Mouse (Mus musculus) cortical plate, adult 2 months (tissue): ENCODE measurements at regions not wholly inside any gene's neighbourhood (a gene's known extent, or its start where the extent isn't known, plus 50 kb on each side); places are given as distances from the start of the nearest gene placed in this dataset.

ENCODE experiments used
- H3K27ac ChIP-seq: fragments of 200-500 bp; 2 replicates; pipeline ENCODE4 v1.5.1; 2012; ENCODE audit warnings: low read length, control low read depth, inconsistent platforms; ENCODE audit not compliant: insufficient read depth
- H3K4me1 ChIP-seq: fragments of 200-500 bp; 2 replicates; pipeline ENCODE4 v1.6.1; 2011; ENCODE audit warnings: low read length; ENCODE audit not compliant: control insufficient read depth, insufficient read depth
- H3K4me3 ChIP-seq: fragments of 200-500 bp; 2 replicates; pipeline ENCODE4 v1.5.1; 2011; ENCODE audit warnings: mild to moderate bottlenecking, low read length, control low read depth; ENCODE audit not compliant: insufficient read depth
- CTCF ChIP-seq: fragments of 200-500 bp; IDR thresholded peaks from 2 replicates; pipeline ENCODE4 v1.5.1; 2011; ENCODE audit warnings: mild to moderate bottlenecking, control low read depth, low read length; ENCODE audit not compliant: insufficient read depth; ENCODE audit errors: extremely low read depth
- POLR2A ChIP-seq: fragments of 200-500 bp; IDR thresholded peaks from 2 replicates; pipeline ENCODE4 v1.6.1; 2011; ENCODE audit warnings: mild to moderate bottlenecking, low read length, control low read depth; ENCODE audit not compliant: insufficient read depth; ENCODE audit errors: extremely low read depth

DNA sequence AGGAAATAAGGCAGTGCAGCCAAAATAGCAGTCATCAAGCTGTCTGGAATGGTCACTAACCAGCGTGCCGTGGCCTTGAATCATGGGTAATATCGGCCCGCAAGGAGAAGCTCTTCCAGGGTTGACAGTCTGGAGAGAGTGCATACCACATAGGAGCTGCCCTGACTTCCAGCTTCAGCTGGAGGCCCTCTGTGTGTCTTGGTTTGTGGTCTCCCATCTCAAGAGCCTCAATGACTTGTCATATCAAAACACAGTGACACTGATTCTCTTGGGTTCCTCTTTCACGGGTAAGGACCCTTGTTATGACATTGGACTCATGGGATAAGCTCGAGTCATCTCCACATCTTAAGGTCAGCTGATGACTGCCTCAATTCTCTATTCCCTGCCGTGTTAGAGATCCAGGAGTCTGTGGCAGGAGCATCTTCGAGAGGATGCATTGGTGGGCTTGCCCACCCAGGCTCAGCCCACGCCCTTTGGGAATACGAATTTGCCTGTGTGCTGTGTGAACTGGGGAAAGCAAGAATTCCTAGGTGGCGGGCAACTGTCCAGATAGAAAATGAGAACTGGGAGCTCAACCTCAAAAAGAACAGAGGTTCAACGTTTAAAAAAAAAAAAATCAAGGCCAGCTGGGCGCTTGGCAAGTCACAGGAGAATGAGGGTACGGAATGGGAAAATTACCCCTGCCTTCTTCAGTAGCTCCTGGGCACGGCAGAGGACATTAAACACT, 141.4 kb upstream of the Ado start:
- no peak for TF ChIP-seq POLR2A
- TF ChIP-seq CTCF = no peak
- H3K4me3 ChIP-seq = no peak overlapping the region
- H3K4me1 ChIP-seq = no peaks in the 10 kb centered on the region

DNA sequence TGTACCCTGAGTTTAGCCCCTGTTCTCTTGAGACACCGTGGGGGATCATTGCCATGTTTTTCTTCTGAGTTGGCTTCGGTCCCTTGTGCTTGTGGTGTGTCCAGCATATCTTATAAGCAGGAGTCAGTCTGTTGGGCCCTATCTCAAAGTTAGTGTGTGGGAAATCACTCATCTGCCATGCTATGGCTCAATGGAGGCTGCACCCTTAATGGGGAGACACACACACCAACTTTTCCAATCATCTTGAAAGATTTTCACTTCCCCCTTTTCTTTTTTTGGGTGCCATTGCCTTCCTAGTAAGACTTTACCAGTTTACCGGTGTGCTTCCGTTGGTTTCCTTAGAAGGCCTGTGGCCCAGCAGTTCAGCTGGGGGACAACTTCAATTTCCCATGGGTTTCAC, 130.6 kb upstream of the Ado start:
- Histone ChIP-seq H3K27ac (no peak overlapping the region), H3K4me3 (no peak overlapping the region), H3K4me1 (no peaks in the 10 kb centered on the region)
- no peak for TF ChIP-seq POLR2A
- TF ChIP-seq CTCF = no peak

More for the DNA sequence above, 141.4 kb upstream of the Ado start:
- no peak overlapping the region for H3K27ac ChIP-seq

DNA sequence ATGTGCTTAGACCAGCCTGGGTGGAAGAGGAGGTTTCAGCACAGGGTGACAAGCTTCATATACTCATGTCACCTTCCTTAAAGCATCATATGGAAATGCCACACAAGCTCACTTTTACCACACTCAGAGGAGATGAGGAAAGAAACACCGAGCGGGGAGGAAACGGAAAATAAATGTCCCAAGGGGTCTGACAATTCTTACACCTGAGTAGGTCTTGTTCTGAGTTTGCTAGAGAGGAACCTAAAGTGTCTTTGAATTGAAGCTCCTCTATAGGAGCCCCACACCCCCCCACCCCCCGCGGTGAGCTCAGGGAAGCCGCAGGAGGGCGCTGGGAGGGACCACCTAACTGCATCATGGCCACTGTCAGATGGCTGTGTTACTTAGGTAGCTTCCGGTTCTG, 124.7 kb upstream of the Ado start:
- H3K4me1 ChIP-seq = no peaks in the 10 kb centered on the region
- H3K4me3 ChIP-seq = no peak overlapping the region
- H3K27ac ChIP-seq = no peak overlapping the region
- no peak for TF ChIP-seq POLR2A
- no peak for TF ChIP-seq CTCF

GRCm38 (mm10) chr10:67672281-67672680, 123.5 kb upstream of the Ado start:
- H3K4me1 ChIP-seq = no peaks in the 10 kb centered on the region
- no peak for TF ChIP-seq POLR2A
- no peak for TF ChIP-seq CTCF

DNA sequence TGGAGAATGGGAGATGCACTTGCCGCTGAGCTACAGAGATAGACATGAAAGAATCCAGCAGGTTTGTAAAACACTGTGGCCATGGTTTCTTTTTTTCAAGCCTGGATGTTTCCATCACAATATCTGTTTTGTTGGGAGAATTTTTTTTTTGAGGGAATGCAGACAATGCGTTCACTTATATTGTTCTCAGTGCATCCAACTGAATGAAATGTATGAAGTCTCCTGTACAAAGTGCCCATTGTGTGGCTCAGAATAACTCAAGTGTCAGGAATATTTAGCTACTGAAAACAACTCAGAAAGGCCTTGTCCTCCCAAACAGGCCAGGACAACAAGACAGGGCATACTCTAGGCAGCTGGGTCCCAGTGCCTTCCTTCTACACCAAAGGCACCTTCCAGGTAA, 120.3 kb upstream of the Ado start:
- no peak overlapping the region for H3K27ac ChIP-seq
- no peaks in the 10 kb centered on the region for H3K4me1 ChIP-seq
- no peak for TF ChIP-seq CTCF
- TF ChIP-seq POLR2A = no peak
- no peak overlapping the region for H3K4me3 ChIP-seq

More at GRCm38 (mm10) chr10:67672281-67672680, 123.5 kb upstream of the Ado start:
- H3K27ac ChIP-seq = no peak overlapping the region
- H3K4me3 ChIP-seq = no peak overlapping the region

DNA sequence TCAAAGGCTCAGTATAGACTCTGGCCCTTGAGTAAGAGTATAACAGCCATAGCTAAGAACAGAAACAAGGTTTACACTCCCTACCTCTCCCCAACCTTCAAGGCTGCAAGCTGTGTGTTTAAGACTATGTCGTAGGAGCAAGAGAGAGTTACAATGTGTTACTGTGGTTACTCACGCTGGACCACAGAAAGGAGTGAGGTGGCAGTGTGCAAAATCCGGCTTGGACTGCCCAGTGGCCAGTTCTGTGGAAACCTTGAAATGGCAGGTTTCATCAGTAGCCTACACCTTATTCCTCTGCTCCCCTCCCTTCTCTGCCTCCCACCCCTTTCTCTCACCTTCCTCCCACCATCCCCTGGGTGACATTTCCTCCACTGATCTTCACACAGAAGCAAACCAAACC, 114.3 kb upstream of the Ado start:
- Histone ChIP-seq H3K27ac (no peak overlapping the region), H3K4me3 (no peak overlapping the region), H3K4me1 (no peaks in the 10 kb centered on the region)
- TF ChIP-seq POLR2A = no peak
- no peak for TF ChIP-seq CTCF

DNA sequence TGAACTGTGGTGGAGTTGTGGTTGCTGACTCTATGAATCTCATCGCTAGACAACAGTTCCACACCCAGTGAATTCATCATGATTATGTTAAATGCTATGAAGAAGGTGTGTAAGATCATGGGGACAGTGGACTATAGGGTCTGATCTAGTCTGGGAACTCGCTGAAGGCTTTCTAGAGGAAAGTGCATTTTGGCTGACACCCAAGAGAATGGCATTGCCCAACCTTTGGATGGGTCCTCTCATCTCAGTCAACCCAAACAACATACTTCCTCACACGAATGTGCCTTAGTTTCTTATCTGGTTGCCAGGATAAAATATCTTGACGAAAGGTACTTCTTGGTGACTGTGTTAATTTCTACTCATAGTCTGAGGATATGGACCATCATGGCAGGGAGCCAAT, 112.9 kb upstream of the Ado start:
- TF ChIP-seq POLR2A = no peak
- no peak for TF ChIP-seq CTCF
- Histone ChIP-seq H3K4me3 (no peak overlapping the region), H3K27ac (no peak overlapping the region), H3K4me1 (no peaks in the 10 kb centered on the region)

DNA sequence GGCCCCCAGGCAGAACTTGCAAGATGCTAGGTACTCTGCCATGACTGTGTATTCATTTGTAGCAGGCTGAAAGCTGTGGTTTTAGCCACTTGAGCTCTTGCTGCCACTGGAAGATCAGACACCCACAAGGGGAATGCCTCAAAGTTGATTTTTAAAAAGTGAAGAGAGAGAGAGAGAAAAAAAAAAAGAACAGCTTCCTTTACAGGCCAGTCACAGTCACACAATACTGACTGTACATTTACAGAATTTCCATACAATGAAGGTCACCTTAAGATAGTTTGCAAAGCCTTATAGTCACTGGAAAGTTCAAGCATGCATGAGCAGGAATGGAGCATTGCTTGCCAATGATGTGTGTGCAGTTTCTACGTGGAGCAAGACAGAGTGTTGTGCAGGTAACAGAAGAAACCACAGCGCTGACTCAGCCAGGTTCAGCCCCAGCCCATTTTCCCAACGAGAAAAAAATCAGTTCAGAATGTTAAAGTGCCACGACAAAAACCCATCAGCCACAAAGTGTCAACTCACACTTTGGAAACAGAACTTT, 109.3 kb upstream of the Ado start:
- no peaks in the 10 kb centered on the region for H3K4me1 ChIP-seq
- TF ChIP-seq POLR2A = no peak
- no peak for TF ChIP-seq CTCF
- no peak overlapping the region for H3K4me3 ChIP-seq
- H3K27ac ChIP-seq = no peak overlapping the region

- TF ChIP-seq POLR2A (no peak), CTCF (no peak)
- no peak overlapping the region for H3K27ac ChIP-seq
- H3K4me3 ChIP-seq = no peak overlapping the region
- H3K4me1 ChIP-seq = no peaks in the 10 kb centered on the region
Measured at GRCm38 (mm10) chr10:67657305-67657704, 108.5 kb upstream of the Ado start.

GRCm38 (mm10) chr10:67654518-67654917, 105.8 kb upstream of the Ado start:
- Histone ChIP-seq H3K4me3 (no peak overlapping the region), H3K4me1 (peaks cover 1% of the 10 kb centered on the region; the same call in 1 of the 2 replicates), H3K27ac (no peak overlapping the region)
- TF ChIP-seq CTCF (no peak), POLR2A (no peak)
